Mouse (Mus musculus) heart, postnatal 0 days (tissue): Measurements from ENCODE around the gene Crygn.
A peak's percentile ranks its signal among the peaks of the same experiment; 100 is the strongest.

Experiments used
- CTCF ChIP-seq: IDR thresholded peaks from 2 replicates; pipeline ENCODE4 v1.5.1; 2016; ENCODE audit warnings: antibody characterized with exemption, control low read depth, low read depth
- EP300 ChIP-seq: IDR thresholded peaks from 2 replicates; pipeline ENCODE4 v1.6.1; 2016; ENCODE audit warnings: antibody characterized with exemption, low read depth

DNA sequence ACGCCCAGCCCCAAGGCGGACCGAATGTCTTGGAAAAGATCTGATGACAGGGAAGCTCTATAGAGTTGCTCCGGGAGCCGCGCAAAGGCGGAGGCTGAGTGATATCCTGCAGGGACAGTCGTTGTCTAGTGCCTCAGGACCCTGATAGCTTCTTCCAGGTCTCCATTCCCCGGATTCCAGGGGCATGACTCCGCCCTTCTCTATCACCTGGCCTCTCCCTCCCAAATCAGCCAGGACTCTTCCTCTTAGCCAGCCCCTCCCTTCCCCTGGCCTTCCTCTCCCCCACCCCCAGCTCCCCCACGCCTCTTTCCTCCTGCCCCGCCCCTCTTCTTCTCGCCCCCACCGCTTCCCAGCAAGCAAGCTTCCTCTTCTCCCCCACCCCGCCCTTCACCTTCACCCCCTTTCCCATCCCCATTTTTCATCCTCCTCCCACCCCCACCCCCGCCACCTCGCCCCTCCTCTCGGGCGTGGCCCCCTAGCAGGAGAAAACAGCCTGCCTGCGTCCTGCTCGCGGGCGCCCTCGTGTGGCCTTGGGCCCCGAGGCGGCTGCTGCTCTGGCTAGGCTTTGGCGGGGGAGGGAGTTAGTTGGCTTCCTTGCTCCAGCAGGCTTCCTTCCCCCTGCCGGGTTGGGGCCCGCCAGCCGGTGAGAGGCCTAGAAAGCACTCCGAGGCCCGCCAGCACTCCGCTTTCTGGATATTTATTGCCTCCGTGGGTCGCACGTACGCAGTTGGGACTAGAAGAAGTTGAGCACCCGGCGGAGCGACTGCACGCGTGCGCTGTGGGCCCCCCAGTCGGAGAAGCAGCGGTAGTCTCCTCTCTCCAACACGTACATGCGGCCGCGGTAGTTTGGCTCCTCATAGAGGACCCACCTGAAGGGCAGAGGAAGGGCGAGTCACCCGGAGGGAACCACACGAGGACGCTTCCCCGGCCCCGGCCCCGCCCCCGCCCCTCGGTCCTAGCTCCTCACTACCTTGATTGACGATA, 7.2 kb downstream of the Crygn start:
- peak; percentile 94 for TF ChIP-seq CTCF
- 0 out of 2 replicates have a peak, but pooled peaks have one; percentile 15 for TF ChIP-seq EP300
